Mouse (Mus musculus): ENCODE data around the gene H2-T24. TPM values are rescaled to one million over a fixed set of nuclear protein-coding genes. Genes with fewer than 3 reads are reported as not detected.
"Not testable (repeated sequence)": the region's sequence is repeated elsewhere in the genome, so short reads cannot be mapped to it uniquely, and the experiment has no call there.

The H2-T24 gene
- polyA plus RNA-seq, 1 experiment: not detected

DNA sequence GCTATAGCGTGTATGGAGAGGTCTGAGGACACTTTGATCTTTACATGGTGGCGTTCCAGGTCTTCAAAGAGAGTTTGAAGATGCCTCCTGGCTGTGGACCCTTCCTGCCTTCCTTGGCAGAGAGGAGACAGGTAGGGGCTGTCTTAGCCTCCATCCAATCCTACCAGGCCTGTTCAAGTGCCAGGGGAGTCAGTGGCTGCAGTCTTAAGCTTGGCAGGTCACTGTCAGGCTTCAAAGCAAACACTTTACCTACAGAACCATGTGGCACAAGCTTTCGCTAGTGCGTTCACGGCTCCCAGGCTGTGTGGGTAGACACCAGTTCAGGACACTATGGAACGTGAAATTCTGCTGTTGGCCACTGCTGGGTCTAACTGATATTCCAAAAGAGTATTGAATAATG lies 2.6 kb upstream of the H2-T24 start:
- TF ChIP-seq CTCF (IDR thresholded peaks at IDR 0.05; ENCODE audit: insufficient read depth, low read depth, low read length) (no peak), POLR2A (IDR thresholded peaks at IDR 0.05; ENCODE audit: insufficient read depth, low read depth, low read length) (no peak)
- Histone ChIP-seq H3K4me3 (ENCODE audit: insufficient read depth, low read depth, low read length) (no peak overlapping the region), H3K4me1 (ENCODE audit: control insufficient read depth, insufficient read depth, low read length) (peaks cover 14% of the 10 kb centered on the region), H3K27ac (ENCODE audit: insufficient read depth, low read depth, low read length) (no peak overlapping the region)
- WGBS: 91% methylated on average over 6 of the region's 6 CpGs

DNA sequence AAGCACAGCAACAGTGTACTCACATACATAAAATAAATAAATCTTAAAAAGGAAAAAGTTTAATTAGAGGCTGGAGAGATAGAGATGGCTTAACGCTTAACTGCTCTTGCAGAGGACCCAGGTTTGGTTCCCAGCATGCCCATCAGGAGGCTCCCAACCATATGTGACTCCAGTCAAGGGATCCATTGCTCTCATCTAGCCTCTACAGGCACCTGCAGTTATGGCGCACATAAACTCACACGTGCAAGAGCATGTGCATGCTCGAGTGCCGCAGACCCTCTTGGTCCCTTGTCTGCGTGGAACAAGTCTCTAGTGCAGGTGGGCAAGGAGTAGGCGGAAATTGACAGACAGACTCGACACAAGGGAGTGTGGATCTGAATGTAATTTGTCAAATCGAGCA lies 1.7 kb upstream of the H2-T24 start:
- 95% methylated on average over 9 of the region's 9 CpGs for WGBS

DNA sequence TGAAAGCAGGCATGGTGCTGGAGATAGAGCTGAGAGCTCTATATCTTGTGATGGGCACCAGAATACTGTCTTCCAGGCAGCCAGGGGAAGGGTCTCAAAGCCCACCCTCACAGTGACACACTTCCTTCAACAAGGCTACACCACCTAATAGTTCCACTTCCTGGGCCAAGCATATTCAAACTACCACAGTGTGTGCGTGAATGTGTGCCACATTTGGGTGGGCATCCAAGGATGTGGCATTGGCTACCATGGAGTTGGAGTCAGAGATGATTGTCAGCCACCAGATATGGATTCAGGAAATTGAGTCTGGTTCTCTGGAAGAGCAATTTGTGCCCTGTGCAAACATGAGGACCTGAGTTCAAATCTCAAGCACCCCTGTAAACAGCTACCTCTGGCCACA lies 949 bp upstream of the H2-T24 start:
- no peak overlapping the region for H3K4me3 ChIP-seq (ENCODE audit: insufficient read depth, low read depth, low read length)
- no peak overlapping the region for H3K27ac ChIP-seq (ENCODE audit: insufficient read depth, low read depth, low read length)
- peaks cover 14% of the 10 kb centered on the region for H3K4me1 ChIP-seq (ENCODE audit: control insufficient read depth, insufficient read depth, low read length)
- 97% methylated on average over 1 of the region's 1 CpGs for WGBS
- no peak for TF ChIP-seq CTCF (IDR thresholded peaks at IDR 0.05; ENCODE audit: insufficient read depth, low read depth, low read length)

More for the DNA sequence above, 1.7 kb upstream of the H2-T24 start:
- Histone ChIP-seq H3K27ac (ENCODE audit: insufficient read depth, low read depth, low read length) (no peak overlapping the region), H3K4me1 (ENCODE audit: control insufficient read depth, insufficient read depth, low read length) (peaks cover 14% of the 10 kb centered on the region), H3K4me3 (ENCODE audit: insufficient read depth, low read depth, low read length) (no peak overlapping the region)
- TF ChIP-seq CTCF (IDR thresholded peaks at IDR 0.05; ENCODE audit: insufficient read depth, low read depth, low read length) (no peak), POLR2A (IDR thresholded peaks at IDR 0.05; ENCODE audit: insufficient read depth, low read depth, low read length) (no peak)

GRCm38 (mm10) chr17:36019519-36019918 lies 841 bp downstream of the H2-T24 start:
- Histone ChIP-seq H3K4me1 (ENCODE audit: control insufficient read depth, insufficient read depth, low read length) (peaks cover 11% of the 10 kb centered on the region), H3K4me3 (ENCODE audit: insufficient read depth, low read depth, low read length) (no peak overlapping the region), H3K27ac (ENCODE audit: insufficient read depth, low read depth, low read length) (no peak overlapping the region)
- WGBS: 76% methylated on average over 3 of the region's 3 CpGs
- no peak for TF ChIP-seq CTCF (IDR thresholded peaks at IDR 0.05; ENCODE audit: insufficient read depth, low read depth, low read length)
- no peak for TF ChIP-seq POLR2A (IDR thresholded peaks at IDR 0.05; ENCODE audit: insufficient read depth, low read depth, low read length)

GRCm38 (mm10) chr17:36018979-36019378 lies 1.4 kb downstream of the H2-T24 start:
- 66% methylated on average over 2 of the region's 2 CpGs for WGBS
- Histone ChIP-seq H3K4me3 (ENCODE audit: insufficient read depth, low read depth, low read length) (no peak overlapping the region), H3K27ac (ENCODE audit: insufficient read depth, low read depth, low read length) (no peak overlapping the region), H3K4me1 (ENCODE audit: control insufficient read depth, insufficient read depth, low read length) (peaks cover 10% of the 10 kb centered on the region)
- no peak for TF ChIP-seq CTCF (IDR thresholded peaks at IDR 0.05; ENCODE audit: insufficient read depth, low read depth, low read length)

GRCm38 (mm10) chr17:36017046-36017445 lies 3.3 kb downstream of the H2-T24 start:
- Histone ChIP-seq H3K27ac (ENCODE audit: insufficient read depth, low read depth, low read length) (no peak overlapping the region), H3K4me3 (ENCODE audit: insufficient read depth, low read depth, low read length) (no peak overlapping the region), H3K4me1 (ENCODE audit: control insufficient read depth, insufficient read depth, low read length) (peaks cover 6% of the 10 kb centered on the region; the same call in 1 of the 2 replicates)
- TF ChIP-seq CTCF (IDR thresholded peaks at IDR 0.05; ENCODE audit: insufficient read depth, low read depth, low read length): no peak
- no peak for TF ChIP-seq POLR2A (IDR thresholded peaks at IDR 0.05; ENCODE audit: insufficient read depth, low read depth, low read length)
- WGBS: 94% methylated on average over 5 of the region's 5 CpGs

GRCm38 (mm10) chr17:36014977-36015376 lies 5.4 kb downstream of the H2-T24 start:
- WGBS: 95% methylated on average over 5 of the region's 5 CpGs
- Histone ChIP-seq H3K4me3 (ENCODE audit: insufficient read depth, low read depth, low read length) (no peak overlapping the region), H3K4me1 (ENCODE audit: control insufficient read depth, insufficient read depth, low read length) (no peaks in the 10 kb centered on the region), H3K27ac (ENCODE audit: insufficient read depth, low read depth, low read length) (no peak overlapping the region)
- TF ChIP-seq CTCF (IDR thresholded peaks at IDR 0.05; ENCODE audit: insufficient read depth, low read depth, low read length) (no peak), POLR2A (IDR thresholded peaks at IDR 0.05; ENCODE audit: insufficient read depth, low read depth, low read length) (no peak)

DNA sequence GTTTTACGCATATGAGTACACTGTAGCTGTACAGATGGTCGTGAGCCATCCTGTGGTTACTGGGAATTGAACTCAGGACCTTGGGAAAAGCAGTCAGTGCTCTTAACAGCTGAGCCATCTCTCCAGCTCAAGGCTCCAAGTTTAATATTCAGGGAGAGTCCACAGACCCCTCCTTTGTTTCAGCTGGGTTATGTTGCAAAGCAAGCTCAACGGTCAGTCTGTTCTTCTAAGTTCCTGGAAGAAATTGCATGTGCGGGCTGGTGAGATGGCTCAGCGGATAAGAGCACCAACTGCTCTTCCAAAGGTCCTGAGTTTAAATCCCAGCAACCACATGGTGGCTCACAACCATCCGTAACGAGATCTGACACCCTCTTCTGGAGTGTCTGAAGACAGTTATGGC lies 16.0 kb downstream of the H2-T24 start:
- H3K4me3 ChIP-seq (ENCODE audit: insufficient read depth, low read depth, low read length); H3K4me1 ChIP-seq (ENCODE audit: control insufficient read depth, insufficient read depth, low read length); H3K27ac ChIP-seq (ENCODE audit: insufficient read depth, low read depth, low read length): not testable (repeated sequence)
- WGBS: 79% methylated on average over 7 of the region's 7 CpGs

- 78% methylated on average over 7 of the region's 7 CpGs for WGBS
- no peak overlapping the region for H3K4me3 ChIP-seq (ENCODE audit: insufficient read depth, low read depth, low read length)
- H3K27ac ChIP-seq (ENCODE audit: insufficient read depth, low read depth, low read length): no peak overlapping the region
- TF ChIP-seq CTCF (IDR thresholded peaks at IDR 0.05; ENCODE audit: insufficient read depth, low read depth, low read length): no peak
- TF ChIP-seq POLR2A (IDR thresholded peaks at IDR 0.05; ENCODE audit: insufficient read depth, low read depth, low read length): no peak
- peaks cover 8% of the 10 kb centered on the region for H3K4me1 ChIP-seq (ENCODE audit: control insufficient read depth, insufficient read depth, low read length)
Observed at GRCm38 (mm10) chr17:36003331-36003730, 17.0 kb downstream of the H2-T24 start.

DNA sequence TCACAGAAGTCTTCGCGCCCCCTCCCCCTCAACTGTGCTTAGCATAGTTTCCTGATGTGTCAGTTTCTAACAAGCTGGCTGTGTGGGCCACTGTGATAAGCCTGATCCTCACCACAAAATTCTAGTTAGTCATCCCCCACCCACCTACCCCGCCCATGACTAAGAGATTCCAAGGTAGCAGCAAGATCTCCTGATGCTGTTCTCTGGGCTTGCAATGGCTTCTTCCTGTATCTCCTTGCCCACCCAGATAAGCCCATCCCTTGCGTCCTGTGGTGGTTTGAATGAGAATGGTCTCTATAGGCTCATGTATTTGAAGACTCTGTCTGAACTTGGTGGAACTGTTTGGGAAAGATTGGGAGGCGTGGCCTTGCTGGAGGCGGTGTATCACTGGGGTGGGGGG lies 18.4 kb downstream of the H2-T24 start:
- WGBS: 79% methylated on average over 6 of the region's 6 CpGs
- TF ChIP-seq CTCF (IDR thresholded peaks at IDR 0.05; ENCODE audit: insufficient read depth, low read depth, low read length) (no peak), POLR2A (IDR thresholded peaks at IDR 0.05; ENCODE audit: insufficient read depth, low read depth, low read length) (no peak)
- no peak overlapping the region for H3K27ac ChIP-seq (ENCODE audit: insufficient read depth, low read depth, low read length)
- no peak overlapping the region for H3K4me3 ChIP-seq (ENCODE audit: insufficient read depth, low read depth, low read length)
- H3K4me1 ChIP-seq (ENCODE audit: control insufficient read depth, insufficient read depth, low read length): peaks cover 15% of the 10 kb centered on the region

Measured in olfactory bulb, adult 2 months (tissue).